Mouse (Mus musculus) liver, postnatal 0 days (tissue): ENCODE data around the gene Mob3b.

Experiments used
- CTCF ChIP-seq: sonication (generic); IDR thresholded peaks from 2 replicates; pipeline ENCODE4 v1.5.1; 2016; ENCODE audit warnings: antibody characterized with exemption, low read depth
- EP300 ChIP-seq: IDR thresholded peaks from 2 replicates; pipeline ENCODE4 v1.6.1; 2016; ENCODE audit warnings: antibody characterized with exemption, low read depth, mild to moderate bottlenecking

DNA sequence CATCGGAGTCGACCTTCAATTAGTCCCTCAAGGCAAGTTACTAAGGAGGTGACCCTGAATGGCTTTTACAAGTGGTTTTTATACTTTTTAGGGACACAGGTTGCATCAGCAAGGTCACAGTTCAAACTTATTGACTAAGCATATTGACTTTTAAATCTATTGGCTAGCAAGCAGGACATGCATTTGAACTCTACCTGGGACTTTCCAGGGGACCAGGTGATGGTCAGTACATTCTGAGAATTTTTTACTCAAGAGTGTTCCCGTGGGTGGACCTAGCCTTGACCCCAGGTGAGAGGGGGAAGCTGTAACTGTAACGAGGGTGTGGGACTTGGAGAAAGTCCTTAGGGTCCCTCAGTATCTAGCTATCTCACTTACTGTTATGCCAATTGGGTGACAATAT is 256.1 kb downstream of the Mob3b start:
- TF ChIP-seq CTCF = no peak
- TF ChIP-seq EP300 = peak; percentile 81
